Mouse (Mus musculus) CD8-positive naive resting alpha-beta T cell, adult 57 days (primary cell): ENCODE measurements around the gene 4931423N10Rik. TPM values are rescaled to one million over a fixed set of nuclear protein-coding genes. Genes with fewer than 3 reads are reported as not detected.

Source experiments
- total RNA-seq: library from RNA; stranded (reverse); gene quantifications from one replicate; pipeline ENCODE4 v1.2.4, GENCODE M21; 2023

4931423N10Rik gene
- 0.28 TPM for total RNA-seq

GRCm38 (mm10) chr2:23207070-23207526 is at the start of gene 4931423N10Rik:
Gene 4931423N10Rik (plus strand): TSS chr2:23207476.

Other genes with a start within 250 kb of the 4931423N10Rik start
- 168 TPM for gene Abi1, start 167.2 kb upstream of the 4931423N10Rik start, total RNA-seq
- 44.1 TPM for gene Acbd5, start 139.3 kb upstream of the 4931423N10Rik start, total RNA-seq
- 0.37 TPM for gene Mastl, start 51.5 kb upstream of the 4931423N10Rik start, total RNA-seq
- 144 TPM for gene Yme1l1, start 51.1 kb upstream of the 4931423N10Rik start, total RNA-seq
- gene Nxph2, start 113.8 kb downstream of the 4931423N10Rik start, total RNA-seq: not detected